Mouse (Mus musculus) embryonic fibroblast, embryonic 13.5 days (primary cell): Measurements from ENCODE around the gene Gpr156.

Experiments
- CTCF ChIP-seq: IDR thresholded peaks from 2 replicates; pipeline ENCODE4 v1.5.1; 2011; ENCODE audit warnings: mild to moderate bottlenecking, control low read depth, low read length, moderate library complexity, borderline replicate concordance; ENCODE audit not compliant: insufficient read depth
- POLR2A ChIP-seq: IDR thresholded peaks from 2 replicates; pipeline ENCODE4 v1.6.1; 2011; ENCODE audit warnings: low read depth, mild to moderate bottlenecking, control low read depth, low read length, moderate library complexity

GRCm38 (mm10) chr16:37964380-37965070 lies 48.2 kb downstream of the Gpr156 start:
- TF ChIP-seq CTCF (no peak), POLR2A (no peak)
